Mouse (Mus musculus): ENCODE data around the gene C730034F03Rik.

Gene C730034F03Rik

GRCm38 (mm10) chr15:89475611-89476474, 46.5 kb downstream of the C730034F03Rik start:
- DNase-seq (ENCODE audit: low spot score), result peak; percentile 81

DNA sequence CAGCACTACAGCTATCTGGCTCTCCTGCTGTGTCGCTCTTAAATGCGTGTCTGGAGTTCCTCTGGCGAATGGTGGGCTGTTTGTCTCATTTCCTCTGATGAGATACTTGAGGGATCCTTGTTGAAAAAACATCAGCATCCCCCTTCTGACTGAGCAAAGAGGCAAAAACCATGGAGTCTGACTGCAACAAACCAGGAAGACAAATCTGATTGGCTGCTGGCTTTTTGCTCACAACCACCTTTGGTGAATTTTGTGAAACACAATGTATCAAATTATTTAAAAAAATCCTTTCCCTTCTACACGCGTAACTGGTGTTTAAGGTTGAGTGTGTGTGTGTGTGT, 47.1 kb downstream of the C730034F03Rik start:
- DNase-seq (ENCODE audit: low spot score), result no peak

DNA sequence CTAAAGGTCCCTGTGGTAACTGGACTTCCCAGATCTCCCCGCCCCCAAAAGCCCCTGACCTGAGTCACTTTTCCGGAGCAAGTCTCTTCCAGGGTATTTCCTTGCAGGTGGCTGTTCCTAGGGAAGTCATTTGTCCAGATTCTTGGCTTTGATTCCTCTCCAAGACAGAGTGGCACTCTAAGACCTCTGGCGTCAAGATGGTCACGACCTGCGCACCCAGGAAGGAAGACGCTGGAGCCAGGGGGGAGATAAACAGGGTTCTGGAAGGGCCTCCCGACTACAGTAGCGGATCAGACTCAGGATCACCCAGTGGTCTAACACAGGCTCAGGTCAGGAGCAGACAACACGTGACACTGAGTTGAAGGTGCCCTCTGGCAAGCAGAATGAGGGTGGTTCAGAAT, 47.7 kb downstream of the C730034F03Rik start, which contains the start of gene Arsa:
Gene Arsa (minus strand): TSS at position 335 of the 401 bp plus-strand sequence.
- DNase-seq (ENCODE audit: low spot score), result no peak

DNA sequence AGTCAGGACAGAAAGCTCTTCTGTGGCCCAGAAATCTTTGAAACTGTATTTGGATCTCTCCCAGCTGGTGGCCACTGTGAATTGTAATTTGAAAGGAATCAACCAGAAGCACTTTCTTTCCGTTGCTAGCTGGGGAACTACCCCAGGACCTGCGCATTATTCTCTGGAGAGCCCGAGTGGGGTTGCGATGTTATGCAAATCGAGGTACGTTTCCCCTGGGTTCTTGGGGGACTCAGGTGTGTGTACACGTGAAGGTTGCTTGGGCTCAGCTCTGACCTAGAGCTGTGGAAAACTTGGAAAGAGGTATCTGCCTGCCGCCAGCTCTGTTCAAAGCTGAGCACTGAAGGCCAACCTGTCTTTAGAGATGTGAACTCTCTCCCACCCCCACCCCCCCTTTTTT, 48.4 kb downstream of the C730034F03Rik start:
- no peak for DNase-seq (ENCODE audit: low spot score)

GRCm38 (mm10) chr15:89478622-89479021, 49.2 kb downstream of the C730034F03Rik start:
- no peak for DNase-seq (ENCODE audit: low spot score)
